Mouse (Mus musculus) testis, postnatal 10 days (tissue): ENCODE measurements at regions not wholly inside any gene's neighbourhood (a gene's known extent, or its start where the extent isn't known, plus 50 kb on each side); places are given as distances from the start of the nearest gene placed in this dataset.

Experiments used
- DNase-seq: peaks from one replicate; pipeline ENCODE4 v3.0.0; 2021; ENCODE audit warnings: low spot score

DNA sequence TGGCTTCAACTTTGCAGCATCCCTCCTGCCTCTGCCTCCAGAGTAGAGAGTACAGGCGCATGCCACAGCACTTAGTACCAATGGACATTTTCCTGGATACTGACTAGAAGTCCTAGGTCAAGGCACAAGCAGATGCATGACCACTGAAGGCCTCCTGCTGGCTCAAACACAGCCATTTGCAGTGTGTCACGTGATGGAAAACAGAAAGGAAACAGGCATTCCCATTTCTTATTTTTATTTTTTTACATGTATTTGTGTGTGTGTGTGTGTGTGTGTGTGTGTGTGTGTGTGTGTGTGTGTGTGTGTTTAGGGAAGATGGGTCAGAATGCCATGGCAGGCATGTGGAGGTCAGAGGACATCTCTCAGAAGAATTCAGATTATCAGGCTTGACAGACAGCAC, 65.6 kb downstream of the Thap12 start:
- no peak for DNase-seq

DNA sequence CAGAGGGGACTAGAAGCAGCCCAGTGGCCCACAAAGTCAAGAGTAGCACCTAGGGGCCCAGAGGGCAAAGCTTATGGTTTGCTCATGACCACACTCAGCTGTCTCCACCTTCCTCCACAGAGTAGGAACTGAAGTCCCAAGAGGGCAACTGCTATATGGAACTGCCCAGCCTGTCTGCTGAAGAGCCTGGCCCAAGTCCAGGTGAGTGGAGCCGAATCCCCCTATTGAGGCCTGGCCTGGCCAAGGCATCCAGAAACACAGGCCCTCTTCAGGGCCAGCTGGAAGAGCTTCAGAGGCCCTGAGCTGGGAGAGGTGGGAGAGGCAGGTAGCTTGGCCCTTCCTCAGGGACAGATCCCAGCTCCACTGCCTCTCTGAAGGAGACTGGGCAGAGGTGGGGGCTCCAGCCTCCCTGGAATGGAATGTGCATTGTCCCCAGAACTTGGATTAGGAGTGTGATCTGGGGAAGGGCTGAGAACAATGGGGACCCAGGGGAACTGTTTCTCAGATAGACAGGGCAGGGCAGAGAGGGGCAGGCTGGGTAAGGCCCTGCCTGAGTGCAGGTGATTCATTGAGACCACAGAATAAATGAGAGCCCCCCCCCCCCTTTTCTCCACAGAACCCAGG, 65.7 kb upstream of the Wnt11 start:
- no peak for DNase-seq

DNA sequence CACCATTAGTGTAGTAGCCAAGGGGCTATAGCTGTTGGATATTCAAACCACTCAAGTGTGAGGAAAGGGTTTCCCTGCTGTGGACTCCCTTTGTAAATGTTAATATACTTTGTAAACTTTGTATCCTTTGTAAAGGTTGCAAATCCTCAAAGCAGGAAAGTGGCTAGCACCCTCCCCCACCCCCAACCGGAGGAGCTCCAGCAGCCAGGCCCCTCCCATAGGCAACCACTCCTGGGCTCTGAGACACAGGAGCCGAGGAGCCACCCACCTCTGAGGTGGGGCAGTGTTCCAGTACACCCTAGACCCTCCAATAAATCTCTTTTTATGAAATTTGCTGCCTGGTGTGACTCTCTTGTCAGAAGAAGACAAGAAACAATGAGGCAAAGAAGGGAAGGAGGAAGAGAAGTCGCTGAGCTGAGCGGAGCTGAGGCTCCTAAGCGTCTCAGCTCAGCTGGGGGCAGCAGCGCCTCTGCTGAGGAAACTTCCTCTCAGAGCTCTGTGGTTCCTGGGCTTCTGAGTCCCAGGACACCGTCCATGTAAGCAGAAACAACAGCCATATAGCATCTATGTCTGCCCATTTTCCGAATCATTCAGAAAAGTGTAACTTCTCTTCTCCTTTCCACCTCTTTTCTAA, 64.5 kb upstream of the Wnt11 start:
- DNase-seq = no peak

DNA sequence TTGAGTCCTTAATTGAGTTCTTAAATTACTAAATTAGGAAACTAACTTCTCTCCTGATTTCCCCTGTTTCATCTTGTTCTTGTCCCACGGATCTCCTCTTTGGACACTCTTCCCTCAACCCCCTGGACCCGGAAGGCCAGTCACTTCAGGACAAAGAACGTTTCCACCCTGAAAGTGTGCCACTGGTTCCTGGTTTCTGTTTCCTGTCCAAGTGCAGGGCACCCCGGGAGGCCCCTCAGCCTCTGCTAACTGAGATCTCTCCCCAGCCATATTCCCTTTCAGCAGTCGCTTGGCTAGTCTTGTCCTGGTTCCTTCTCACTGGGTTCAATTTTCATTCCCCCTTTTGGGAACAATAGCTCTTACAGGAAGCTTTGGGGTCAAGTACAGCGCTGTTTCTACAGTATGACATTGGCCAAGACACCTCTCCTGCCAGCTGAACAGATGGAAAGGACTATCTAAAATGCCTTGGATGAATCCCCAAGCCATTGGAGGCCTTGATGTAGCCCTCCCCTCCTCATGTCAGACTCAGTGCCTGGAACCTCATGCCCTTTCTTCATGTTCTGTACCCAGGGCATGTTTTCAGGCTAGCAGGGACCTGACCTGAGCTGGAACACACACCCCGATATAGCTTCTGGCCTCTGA, 63.7 kb upstream of the Wnt11 start:
- DNase-seq = no peak

DNA sequence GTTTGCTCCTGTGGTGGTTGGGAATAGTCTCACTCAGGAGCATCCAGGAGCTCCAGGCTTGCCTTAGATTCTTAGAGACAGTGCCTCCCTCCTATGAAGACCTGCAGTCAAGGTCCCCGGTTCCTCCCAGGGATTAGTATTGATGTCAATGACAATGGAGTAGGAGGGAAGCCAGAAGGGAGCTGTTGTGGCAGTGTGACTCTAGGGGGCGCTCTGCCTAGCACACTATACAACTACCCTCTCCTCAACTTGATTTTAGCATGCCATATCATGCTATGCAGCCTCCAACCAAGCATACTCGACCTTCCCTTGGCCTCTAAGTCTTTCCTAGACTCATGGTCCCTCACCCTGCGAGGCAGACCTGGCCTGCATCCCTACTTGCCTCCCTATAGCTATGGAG, 60.3 kb upstream of the Wnt11 start:
- no peak for DNase-seq

DNA sequence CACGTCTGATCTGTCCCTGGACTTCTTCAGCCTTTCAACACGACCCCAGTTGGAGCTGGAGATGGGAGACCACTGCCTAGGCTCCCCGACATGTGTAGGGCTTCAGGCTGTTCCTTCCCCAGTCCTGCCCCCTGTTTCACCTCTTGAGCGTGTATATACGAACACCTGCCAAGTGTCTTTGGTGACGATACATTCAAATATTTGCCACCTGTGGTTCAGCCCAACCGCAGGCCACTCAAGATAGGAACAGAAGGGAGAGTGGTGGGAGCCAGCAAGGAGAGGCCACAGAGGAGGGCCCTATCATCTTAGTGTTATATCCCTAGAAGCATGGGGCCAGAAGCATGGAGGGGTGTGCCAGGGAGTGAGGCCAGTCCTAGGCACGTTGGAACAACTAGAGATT, 59.9 kb upstream of the Wnt11 start:
- DNase-seq = no peak

DNA sequence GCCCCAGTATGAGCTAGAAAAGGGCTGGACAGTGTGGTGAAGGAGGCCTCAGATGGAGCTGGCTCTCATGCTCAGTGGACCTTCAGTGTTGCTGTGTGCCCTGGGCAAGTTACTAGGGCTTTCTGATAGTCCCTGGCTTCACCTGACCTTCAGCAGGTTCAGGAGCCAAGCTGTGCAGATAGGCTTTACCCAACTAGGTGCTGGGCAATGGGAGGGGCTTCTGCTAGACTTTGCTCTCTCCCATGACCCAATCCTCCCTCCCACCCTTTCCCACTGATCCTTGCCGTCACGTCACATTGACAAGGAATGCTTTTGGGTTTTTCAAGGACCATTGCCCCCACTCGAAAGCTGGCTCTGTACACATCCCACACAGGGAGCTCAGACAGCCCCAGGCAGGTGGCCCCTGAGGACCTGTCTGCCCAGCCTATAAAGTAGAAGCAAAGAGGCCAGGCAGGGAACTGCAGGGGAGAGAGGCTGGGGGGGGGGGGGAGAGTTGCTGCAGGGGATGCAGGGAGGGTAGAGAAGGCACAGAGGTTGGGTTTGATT, 57.5 kb upstream of the Wnt11 start:
- no peak for DNase-seq

DNA sequence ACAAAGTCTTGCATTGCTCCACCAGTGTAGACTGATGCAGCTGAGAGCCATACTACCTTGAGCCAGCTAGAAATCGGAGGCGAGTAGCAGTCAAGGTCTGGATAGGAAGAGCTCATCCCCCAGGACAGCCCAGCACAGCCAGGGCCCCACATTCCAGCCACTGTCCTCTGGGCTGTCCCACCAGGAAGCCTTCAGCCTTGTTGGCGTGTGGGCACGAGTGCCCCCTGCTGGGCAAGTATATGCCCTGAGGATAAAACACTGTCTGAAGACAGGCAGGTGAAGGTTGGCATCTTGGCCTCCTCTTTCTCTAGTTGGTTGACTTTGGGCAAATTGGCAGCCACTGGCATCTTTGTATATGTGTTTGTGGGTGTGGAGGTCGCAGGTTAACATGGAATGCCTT, 56.0 kb upstream of the Wnt11 start:
- DNase-seq = peak; percentile 86

DNA sequence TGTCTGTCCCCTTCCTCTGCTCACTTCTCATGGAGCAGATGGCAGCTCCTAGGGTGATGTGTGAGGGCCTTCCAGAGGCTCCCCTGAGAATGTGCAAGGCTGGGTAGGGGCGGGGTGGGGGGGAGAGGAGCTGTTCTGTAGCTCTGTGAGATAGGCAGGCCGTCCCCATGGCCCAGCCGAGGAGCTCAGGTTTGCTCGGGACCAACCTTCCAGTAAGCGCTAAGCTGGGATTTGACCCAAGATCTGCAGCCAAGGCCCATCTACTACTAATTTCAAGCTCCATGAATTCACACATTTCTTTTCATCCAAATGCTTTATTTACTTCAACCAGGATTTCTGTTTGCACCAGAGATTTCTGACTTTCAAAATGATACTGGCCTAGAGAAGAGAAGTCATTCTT, 51.4 kb upstream of the Wnt11 start:
- no peak for DNase-seq

DNA sequence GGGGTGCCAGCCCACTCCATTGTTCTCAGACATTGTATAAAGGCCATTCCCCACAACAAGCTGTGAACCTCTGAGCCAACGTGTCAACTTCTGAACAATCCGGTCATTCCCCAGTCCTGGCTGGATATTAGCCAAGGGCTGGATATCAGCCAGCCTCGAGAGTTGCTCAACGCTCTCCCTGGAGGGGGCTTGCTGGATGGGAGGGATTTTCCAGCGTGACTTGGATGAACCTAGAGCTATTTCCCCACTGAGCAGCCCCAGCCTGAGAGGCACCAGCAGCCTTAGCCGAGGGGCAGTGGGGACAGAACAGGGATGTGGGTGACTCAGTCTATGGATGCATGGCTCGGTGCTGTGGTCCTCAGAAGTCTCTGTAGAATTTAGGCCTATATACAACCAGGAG, 51.0 kb upstream of the Wnt11 start:
- DNase-seq = peak; percentile 81

DNA sequence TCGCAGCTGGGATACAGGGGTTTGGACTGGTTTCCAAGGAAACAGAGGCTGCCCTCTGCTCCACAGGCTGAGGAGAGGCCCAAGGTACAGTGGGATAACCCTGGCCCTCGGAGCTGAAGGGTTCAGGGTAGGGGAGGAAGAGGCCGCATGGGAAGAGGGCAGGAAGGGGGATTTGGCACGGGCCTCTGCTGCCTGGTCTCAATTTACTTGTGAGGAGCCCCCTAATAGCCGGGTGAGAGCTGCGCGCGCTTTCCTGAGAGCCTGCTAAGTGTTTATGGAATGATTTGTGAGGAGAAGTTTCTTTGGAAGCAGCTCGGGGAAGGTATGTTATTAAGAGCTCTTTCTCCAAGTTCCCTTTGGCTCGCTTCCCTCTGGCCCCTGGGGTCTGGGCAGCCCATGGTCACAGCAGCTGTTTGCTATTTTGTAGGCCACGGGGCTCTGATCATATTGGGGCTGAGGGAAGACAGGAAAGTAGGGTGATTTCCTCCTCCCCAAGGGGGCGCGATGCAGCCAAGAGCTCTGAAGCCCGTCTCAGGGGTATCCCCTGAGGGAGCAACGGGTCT, 50.5 kb upstream of the Wnt11 start:
- DNase-seq = no peak
